Mouse (Mus musculus) adrenal gland, postnatal 36 days (tissue): ENCODE data around the gene Olfr1475. TPM values are rescaled to one million over a fixed set of nuclear protein-coding genes. Genes with fewer than 3 reads are reported as not detected.
"Not testable (repeated sequence)": the region's sequence is repeated elsewhere in the genome, so short reads cannot be mapped to it uniquely, and the experiment has no call there.

ENCODE experiments used
- DNase-seq, 2 experiments: peaks; one replicate each; pipeline ENCODE4 v3.0.0; 2021; ENCODE audit warnings: mixed read lengths in 1 of 2
- long read RNA-seq, 2 experiments: library from polyadenylated mRNA; stranded (forward); transcript quantifications; one replicate each; pipeline ENCODE4 v2.0.0; 2021; ENCODE audit warnings: borderline sequencing depth in 2 of 2
- total RNA-seq, 2 experiments: library from RNA; stranded (reverse); gene quantifications; 2 replicates each; pipeline ENCODE4 v1.2.3; 2021

Gene Olfr1475
- total RNA-seq = not detected
- long read RNA-seq, experiment 1 = 0 reads
- long read RNA-seq, experiment 2 = 0 reads

DNA sequence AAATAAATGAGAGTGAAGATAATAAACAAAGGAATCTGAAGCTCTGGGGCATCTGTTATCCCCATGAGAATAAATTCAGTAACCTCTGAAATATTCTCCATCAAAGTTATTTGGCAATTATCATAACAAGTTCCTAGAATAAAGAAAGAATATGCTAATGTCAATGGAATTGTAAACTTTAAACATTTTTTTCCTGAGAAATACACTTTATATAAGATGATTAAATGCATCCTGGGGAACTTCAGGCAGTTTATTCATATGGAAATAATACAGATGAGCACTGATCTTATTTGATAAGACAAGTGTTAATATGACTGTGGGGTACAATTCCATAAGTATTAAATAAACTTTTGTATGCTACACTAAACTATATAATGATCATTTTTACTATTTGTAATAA, at the start of gene Olfr1475:
Olfr1475 (minus strand) TSS at position 101 of the 400 bp plus-strand sequence.
- no peak for DNase-seq

DNA sequence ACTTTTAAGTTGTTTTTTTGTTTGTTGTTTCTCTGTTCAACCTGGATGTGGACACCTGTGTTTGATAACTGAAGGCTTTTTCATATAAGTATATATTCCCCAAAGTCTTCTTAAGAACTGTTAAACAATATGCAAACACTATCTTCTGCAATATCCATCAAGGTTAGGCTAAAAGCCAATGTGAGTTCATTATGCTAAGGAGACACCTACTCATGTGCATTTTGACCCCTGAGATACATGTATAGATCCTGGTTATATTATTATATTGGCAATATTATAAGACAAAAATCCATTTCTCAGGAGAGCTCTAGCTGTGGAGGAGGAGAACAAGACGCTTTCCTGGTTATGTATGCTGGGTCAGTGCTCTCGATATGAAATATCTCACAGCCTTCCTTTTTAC, 47.6 kb upstream of the Olfr1475 start, which contains the start of gene Olfr1480:
Olfr1480 (plus strand) TSS at position 301 of the 400 bp plus-strand sequence.
- DNase-seq = no peak

DNA sequence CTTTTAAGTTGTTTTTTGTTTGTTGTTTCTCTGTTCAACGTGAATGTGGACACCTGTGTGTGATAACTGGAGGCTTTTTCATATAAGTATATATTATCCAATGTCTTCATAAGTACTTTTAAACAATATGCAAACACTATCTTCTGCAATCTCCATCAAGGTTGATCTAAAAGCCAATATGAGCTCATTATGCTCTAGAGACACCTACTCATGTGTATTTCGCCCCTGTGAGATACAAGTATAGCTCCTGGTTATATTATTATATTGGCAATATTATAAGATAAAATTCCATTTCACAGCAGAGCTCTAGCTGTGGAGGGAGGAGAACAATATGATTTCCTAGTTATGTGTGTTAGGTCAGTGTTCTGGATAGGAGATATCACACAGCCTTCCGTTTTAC, 20.2 kb upstream of the Olfr1475 start, which contains the start of gene Olfr1477:
Olfr1477 (plus strand) TSS at position 301 of the 400 bp plus-strand sequence.
- DNase-seq = no peak

DNA sequence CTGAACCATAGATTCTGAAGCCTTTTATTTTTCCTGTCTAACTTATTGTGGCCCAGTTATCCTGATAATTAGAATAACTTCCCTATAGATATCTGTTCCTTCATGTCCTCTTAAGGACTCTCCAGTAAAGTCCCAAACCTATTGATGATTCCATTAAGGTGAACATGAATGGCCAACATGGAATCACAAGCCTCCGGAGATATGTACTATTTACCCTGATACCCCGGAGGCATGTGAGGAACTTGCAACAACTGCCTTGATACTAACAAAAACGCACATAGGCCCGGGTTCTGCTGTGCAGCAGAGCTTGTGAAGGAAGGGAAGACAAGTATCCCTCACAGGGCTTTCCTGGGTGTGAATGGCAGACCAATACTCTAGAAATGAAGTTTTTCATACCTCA, 10.7 kb downstream of the Olfr1475 start, which contains the start of gene Olfr1474:
Olfr1474 (plus strand) TSS at position 301 of the 400 bp plus-strand sequence.
- not testable (repeated sequence) for DNase-seq

- no peak for DNase-seq
These were observed 24.0 kb downstream of the Olfr1475 start, which contains the start of gene Olfr1472 for GRCm38 (mm10) chr19:13455986-13456385. Gene Olfr1472, minus strand, starts transcription at chr19:13456086.

- DNase-seq = not testable (repeated sequence)
These were observed 36.9 kb downstream of the Olfr1475 start, which contains the start of gene Olfr1471 for GRCm38 (mm10) chr19:13443109-13443508. Gene Olfr1471, plus strand, starts transcription at chr19:13443409.

Other genes with a start within 250 kb of the Olfr1475 start
- not detected for gene Olfr1463, start 248.9 kb downstream of the Olfr1475 start, total RNA-seq
- gene Olfr1465, start 164.7 kb downstream of the Olfr1475 start, total RNA-seq = not detected
- gene Olfr1466, start 141.3 kb downstream of the Olfr1475 start, total RNA-seq = not detected
- gene Olfr1467, start 118.0 kb downstream of the Olfr1475 start, total RNA-seq = not detected
- not detected for gene Olfr1469, start 72.3 kb downstream of the Olfr1475 start, total RNA-seq
- gene Olfr1471, start 36.8 kb downstream of the Olfr1475 start, total RNA-seq = not detected
- not detected for gene Olfr1472, start 24.1 kb downstream of the Olfr1475 start, total RNA-seq
- gene Olfr1474, start 10.6 kb downstream of the Olfr1475 start, total RNA-seq = not detected
- gene Olfr1477, start 20.4 kb upstream of the Olfr1475 start, total RNA-seq = not detected
- gene Olfr1480, start 47.7 kb upstream of the Olfr1475 start, total RNA-seq = not detected
- gene Olfr1484, start 103.3 kb upstream of the Olfr1475 start, total RNA-seq = not detected
- not detected for gene Olfr1487, start 137.2 kb upstream of the Olfr1475 start, total RNA-seq
- gene Olfr1489, start 151.4 kb upstream of the Olfr1475 start, total RNA-seq = not detected
- not detected for gene Olfr1490, start 170.9 kb upstream of the Olfr1475 start, total RNA-seq
- not detected for gene Olfr1491, start 217.1 kb upstream of the Olfr1475 start, total RNA-seq
- not detected for gene Olfr1493-ps1, start 243.1 kb upstream of the Olfr1475 start, total RNA-seq